Mouse (Mus musculus) erythroblast, adult 5-6 weeks (primary cell): ENCODE data around the gene Tigd3. TPM values are rescaled to one million over a fixed set of nuclear protein-coding genes. Genes with fewer than 3 reads are reported as not detected.
"Not testable (repeated sequence)": the region's sequence is repeated elsewhere in the genome, so short reads cannot be mapped to it uniquely, and the experiment has no call there.

Source experiments
- ATAC-seq: replicated peaks from 2 replicates; pipeline ENCODE4 v1.8.0; 2016; ENCODE audit warnings: moderate number of reproducible peaks, mild to moderate bottlenecking, moderate TSS enrichment, inconsistent platforms; ENCODE audit not compliant: poor library complexity, low FRiP score, severe bottlenecking
- total RNA-seq, 2 experiments: library from RNA; stranded (forward) in 1 of 2; stranded (reverse) in 1 of 2; fragments of 150-400 nt in 1 of 2; fragments of 200-764, 138-1000 nt in 1 of 2; gene quantifications; 2 replicates each; pipeline versions ENCODE4 v1.2.3 to v1.2.4; 2015 to 2017; ENCODE audit warnings: low replicate concordance in 2 of 2

The Tigd3 gene
- total RNA-seq, 2 experiments from 2014 or later, result 0.38 to 3.1 TPM

DNA sequence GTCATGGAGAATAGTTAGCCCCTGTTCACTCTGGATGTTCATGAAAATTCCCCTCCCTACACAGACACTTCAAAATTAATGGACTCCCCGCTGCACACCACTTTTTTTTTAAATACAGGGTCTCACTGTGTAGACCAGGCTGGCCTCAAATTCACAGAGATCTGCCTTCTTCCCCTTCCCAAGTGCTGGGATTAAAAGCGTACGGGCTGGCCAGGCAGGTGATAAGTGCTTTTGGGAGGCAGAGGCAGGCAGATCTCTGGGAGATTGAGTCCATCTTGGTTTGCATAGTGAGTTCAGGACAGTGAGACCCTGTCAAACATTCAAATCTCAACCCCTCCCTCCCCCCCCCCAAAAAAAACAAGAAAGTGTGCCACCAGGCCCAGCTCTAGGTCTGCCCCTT is 29.0 kb upstream of the Tigd3 start:
- ATAC-seq, result no peak

DNA sequence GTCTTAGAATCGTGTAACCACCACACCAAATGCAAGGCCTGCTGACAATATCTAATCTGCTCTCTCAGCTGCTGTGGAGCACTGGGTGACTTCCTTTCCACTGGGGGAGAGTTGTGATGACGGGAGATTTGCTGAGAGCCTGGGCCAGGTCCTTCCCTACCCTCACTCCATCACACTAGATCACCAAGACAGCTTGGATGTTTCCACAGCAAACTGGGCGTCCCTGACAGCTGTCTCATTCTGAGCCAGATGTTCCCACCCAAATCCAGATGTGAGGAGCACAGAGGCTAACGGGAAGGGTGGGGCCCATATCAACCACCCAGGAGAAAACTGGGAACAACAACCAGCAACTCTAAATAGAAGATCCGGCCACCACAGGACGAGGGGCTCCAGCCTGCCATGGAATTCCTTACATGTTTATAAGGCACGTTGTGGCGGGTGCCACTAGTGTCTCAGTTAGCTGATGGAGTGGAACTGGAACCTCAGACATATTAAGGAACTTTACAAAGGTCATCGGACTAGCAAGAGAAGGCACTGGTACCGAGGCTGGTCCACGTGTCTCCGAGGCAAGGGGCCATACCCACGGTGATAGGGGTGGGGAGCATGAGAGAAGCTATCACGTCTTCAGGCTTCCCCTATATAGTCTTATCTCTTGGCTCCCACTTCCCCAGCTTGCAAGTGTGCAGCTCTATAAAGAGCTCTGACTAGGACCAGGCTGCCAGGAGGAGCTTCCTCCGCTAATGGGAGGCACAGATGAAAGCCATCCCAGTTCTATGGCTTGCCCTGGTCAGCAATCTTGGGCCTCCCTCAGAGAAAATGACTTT is 28.4 kb upstream of the Tigd3 start:
- peak; percentile 40 for ATAC-seq

DNA sequence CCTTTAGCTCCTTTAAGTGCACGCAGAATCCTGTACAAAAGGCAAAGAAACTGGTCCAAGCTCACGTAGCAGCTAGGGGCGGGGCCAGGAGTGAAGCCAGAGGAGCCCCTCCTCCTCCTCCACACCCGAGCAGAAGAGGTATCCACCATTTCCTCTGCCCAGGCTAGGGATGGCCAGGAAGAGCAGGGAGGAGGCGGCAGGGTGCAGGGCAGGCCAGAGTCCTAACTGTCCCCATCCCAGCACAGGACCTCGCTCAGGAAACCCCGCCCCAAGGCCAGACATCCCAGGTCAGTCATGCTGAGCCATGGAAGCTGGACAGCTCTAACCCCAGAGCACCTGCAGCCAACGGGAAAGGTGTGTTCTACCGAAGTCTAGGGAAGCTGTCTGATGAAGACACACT is 27.8 kb upstream of the Tigd3 start:
- peak; percentile 16; the same call in 1 of the 2 replicates for ATAC-seq

DNA sequence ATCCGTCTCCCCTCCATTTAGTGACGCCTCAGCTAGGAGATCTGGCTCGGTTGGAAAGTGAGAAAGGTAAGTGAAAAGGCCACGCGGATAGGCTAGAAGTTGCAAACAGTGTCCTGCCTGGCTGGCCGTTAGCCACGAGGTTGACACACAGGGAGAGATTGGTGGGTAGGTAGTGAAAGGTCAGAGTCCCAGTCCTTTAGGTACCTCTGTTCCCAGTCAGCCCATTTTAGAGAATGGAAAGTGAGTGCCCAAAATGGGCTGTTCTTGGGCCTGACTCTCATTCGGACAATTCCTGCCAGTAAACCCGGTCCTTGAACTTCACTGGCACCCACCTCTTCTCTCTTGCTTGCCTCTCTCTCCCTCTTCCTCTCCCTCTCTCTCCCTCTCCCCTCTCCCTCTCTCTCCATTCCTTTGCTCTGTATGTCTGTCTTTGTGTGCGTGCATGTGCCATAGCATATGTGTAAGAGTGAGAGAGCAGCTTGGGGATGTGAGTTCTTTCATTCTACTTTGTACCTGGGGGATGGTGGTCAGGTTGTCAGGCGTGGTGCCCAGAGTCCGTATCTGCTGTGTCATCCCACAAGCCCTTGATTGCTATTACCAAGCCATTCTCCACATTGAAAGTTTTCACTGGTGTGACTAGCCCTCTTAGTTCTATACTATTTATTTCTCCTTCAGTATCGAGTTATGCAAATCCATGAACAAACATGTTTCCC is 19.2 kb upstream of the Tigd3 start, which contains the start of gene Dpf2:
Gene Dpf2 (minus strand): TSS at position 4 of the 713 bp plus-strand sequence.
- peak; percentile 67 for ATAC-seq

DNA sequence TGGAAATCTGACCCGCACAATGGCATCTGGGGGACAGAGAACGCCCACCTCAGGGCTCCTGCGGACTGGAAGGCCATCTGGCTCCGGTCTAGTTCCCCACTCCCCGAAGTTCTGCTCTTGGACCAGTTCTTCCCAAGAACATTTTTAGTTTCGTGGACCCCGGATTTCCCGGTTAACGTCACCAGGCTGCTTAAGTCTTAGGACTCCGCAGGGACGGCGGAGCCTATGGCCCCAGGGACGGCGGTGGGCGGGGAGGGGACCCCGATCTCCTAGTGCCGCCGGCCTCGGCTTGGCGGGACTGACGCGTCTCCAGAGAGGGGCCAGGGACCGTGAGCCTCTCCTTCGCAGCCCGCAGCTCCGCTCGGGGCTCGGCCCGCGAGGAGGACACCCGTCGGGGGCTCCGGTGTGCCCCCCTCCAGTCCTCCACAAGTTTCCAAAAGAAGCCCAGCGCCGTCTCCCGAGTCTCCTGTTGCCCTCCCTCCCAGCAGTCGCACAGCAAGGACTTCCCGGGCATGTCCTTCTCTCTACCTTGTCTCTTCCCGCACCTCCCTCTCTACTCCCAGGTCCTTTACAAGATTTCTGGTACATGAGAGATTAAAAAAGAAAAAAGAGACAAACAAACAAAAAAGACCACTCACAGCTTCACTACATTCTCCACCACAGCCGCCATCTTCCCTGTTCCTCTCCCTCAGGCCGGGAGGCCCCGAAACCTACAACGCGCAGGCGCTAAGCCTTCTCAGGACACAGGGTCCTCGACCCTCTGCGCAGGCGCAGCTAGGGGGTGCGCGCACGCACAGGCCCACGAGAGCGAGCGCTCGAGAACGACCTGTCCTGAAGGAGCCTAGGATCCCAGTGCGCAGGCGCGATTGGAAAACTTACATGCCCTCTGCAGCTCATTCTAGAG is 18.4 kb upstream of the Tigd3 start:
- peak; percentile 92 for ATAC-seq

DNA sequence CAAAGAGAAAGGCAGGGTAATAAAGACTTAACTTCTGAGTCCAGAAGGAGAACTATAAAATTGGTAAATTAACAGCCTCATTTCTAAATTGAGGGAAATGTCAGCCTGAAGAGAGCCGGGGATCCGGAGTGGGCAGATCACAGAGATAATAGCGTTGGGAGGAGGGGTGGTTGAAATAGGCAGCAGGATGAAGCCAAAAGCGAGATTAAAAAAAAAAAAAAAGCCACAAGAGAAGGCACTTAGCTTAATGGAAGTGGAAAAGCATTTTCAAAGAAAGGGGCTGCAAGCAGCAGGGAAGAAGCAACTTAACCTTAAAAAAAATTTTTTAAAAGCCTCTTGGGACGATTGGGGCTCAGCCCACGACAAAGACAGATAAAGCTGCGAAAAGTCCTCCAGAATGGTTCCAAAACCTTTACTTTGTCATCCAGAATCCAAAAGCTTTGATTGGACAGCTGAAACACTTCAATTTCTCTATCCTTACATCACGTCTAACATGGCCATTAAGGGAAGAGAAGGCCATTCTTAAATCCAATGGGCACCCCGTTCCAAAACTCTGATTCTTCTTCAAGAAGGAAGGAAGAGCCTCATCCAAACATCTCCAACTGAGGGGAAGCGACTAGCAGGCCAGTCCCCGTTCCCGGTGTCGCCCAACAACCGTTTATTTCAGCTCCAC is 17.6 kb upstream of the Tigd3 start:
- ATAC-seq, result no peak

DNA sequence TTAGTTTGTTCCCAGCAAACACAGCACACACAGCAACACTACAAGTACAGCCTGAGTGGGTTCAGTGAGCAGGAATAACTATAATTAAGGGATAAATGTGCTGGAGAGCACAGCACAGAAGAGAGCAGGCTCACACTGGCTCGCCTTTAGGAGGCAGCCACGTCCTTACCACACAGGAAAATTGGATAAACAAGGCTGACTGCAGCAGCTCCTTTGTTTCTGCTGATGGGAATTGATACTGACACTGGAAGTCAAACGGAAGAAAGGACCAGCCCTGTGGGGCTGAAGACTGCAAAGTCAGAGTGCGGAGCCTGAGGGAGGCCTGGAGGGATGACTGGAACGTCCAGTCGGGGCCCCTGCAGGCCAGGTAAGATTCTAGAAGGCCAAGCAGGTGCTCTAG is 16.3 kb upstream of the Tigd3 start:
- no peak for ATAC-seq

DNA sequence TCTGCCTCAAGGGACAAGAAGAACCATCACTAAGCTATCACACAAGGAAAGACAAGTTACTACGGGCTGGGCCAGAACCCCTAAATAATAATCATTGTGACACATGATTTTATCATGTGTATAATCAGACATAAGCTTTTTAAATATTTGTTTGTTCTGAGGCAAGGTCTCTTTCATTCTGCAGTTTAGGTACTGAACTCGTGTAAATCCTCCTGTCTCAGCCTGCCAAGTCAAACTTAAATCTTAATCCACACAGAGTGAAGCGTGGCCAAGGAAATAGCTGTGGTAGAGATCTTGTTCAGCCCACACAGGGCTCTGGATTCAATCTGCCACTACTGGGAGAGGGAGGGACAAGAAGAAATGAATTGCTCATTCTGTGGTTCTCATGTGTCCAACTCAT is 13.3 kb upstream of the Tigd3 start:
- no peak for ATAC-seq

DNA sequence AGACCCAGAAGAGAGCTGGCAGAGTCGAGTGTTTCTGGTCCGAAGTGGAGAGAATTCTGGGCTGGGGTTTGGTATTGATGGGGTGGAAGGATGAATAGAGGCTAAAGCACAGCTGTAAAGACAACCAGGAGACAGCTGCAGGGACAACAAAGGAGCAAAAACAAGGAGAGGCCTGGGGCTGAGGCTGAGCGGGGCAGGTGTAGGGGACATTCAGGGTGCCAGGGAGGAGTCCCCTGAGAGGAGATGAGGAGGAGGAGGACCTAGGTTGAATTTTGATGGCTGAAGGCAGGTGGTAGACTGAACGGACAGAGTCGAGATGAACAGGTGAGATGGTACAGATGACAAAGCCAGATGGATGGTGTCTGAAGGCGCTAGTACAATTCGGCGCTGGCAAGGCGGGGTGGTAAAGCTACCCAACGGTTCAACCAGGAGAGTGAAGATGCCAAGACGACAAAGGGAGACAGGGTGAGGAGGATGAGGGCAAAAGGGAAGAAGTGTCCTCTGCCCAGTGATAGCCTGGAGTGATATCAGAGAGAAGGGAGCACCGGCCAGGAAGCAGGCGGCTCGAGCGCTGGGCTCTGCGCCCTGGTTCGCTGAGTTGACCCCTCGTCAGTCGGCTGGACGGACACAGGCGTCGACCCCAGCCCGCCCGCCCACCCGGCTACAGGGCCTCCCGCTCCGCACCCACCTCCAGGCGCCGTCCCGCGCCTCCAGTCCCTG is 507 bp downstream of the Tigd3 start:
- 0 out of 2 replicates have a peak, but pooled peaks have one; percentile 14 for ATAC-seq

DNA sequence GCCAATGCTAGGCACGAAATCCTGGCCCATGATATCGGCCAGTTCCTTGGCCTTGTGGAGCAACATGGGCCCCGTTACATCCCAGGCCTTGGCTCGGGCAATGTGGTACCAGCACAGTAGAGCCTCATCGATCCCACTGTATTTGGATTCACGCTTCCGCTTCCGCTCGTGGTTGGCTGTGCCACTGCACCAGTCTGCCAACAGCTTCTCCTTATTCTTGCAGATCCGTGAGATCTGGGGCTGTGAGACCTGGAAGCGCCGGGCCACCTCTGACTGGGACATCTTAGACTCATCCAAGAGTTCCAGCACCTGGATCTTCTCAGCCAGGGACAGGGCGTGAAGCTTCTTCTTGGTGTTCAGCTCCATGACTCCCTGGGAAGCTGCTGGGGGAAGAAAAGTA is 1.2 kb downstream of the Tigd3 start:
- ATAC-seq, result no peak

DNA sequence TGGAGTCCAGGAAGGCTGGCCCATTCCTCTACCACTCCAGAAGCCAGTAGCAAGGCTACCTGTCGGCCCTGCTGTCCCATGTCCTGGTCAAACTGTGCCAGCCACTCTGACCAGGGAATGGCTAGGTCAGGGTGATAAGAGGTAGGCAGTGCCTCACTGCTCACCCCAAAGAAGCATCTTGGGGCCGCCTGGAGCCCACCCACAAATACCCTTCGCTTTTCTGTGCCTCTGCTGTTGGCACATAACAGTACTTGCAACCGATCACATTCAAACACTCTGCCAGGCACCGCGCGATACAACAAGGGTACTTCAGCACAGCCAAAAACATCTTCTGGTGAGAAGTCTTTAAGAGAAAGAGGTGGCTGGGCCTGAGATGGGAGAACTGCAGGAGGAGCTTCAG is 1.7 kb downstream of the Tigd3 start:
- no peak for ATAC-seq

DNA sequence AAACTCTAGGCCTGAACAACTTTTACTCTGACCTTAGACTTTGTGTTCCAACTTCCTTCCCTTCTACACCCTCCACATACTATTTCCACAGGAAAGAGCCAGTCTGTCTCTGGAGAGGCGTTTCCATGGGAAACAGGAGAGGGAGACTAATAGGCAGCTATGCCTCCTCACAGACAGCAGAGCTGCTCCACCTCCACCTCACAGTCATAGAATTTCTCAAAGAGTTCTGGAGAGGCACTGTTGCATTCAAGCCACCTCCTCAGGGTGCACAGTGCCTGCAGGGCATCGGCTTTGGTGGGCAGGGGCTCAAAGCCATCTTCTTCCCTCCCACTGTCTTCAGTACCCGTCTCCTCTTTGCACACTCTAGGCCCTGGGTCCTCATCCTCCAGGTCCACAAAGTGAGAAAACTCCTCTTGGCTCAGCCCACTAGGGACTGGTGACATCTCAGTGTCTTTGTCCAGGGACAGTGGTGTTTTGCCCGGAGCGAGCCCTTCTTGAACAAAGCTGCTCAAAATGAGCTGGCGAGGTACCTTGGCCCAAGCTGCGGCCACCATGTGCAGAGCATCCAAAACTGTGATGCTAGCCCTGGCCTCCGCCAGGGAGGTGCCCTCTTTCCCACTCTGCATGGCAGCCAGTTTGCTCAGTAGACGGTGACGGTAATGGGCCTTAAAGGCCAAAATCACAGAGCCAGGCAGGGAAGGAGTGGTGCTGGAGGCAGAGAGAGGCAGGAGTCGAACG is 2.3 kb downstream of the Tigd3 start:
- ATAC-seq, result no peak

DNA sequence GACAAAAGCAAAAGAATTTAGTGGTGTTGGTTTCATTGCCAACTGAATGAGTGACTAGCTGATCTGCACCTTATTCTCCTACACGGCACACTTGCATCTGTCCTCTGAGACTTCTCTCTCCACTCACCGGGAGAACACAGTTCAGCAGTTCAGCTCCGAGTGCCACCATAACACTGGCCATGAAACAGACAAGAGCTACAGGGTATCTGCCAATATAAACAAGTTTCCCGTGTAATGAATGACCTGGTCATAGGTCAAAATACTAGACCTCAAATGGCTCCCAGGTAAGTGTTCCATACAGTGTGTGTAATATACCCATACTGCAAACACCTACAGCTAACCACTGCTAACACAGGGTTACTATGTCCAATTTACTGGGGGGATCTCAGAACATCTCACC is 4.7 kb downstream of the Tigd3 start:
- no peak for ATAC-seq

DNA sequence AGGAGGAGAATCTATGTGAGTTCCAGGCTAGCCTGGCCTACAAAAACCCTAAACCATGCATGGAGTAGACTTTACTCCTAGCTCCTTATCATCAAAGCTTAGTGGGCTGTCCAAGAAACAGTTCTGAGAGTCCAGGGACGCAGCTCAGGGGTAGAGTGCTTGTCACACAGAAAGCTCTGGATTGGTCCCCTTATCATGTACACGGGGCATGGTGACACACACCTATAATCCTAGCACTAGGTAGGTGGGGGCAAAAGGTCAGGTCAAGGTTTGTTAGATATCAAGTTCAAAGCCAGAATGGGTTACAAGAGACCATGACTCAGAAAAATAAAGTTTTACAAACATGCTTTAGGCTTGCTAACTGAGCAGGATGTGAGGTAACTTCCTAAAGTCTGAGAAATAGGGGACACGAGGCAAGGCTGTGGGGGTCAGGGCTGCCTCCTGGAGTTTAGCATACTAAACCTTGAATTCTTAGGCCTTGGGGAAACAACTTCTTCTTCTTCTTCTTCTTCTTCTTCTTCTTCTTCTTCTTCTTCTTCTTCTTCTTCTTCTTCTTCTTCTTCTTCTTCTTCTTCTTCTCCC is 6.6 kb downstream of the Tigd3 start:
- no peak for ATAC-seq

DNA sequence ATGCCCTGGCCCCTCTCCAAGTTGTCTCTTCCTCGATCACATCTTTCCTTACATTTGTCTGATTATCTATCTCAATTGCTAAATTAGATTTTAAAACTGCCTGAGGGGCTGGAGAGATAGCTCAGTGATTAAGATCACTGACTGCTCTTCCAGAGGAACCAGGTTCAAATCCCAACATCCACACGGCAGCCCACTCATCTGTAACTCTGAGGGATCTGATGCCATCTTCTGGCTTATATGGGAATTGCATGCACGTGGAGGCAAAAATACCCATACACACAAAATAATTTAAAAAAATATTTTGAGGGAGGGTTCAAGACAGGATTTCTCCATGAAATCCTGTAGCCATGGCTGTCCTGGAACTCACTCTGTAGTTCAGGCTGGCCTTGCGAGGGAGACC is 8.1 kb downstream of the Tigd3 start:
- peak; percentile 57 for ATAC-seq

DNA sequence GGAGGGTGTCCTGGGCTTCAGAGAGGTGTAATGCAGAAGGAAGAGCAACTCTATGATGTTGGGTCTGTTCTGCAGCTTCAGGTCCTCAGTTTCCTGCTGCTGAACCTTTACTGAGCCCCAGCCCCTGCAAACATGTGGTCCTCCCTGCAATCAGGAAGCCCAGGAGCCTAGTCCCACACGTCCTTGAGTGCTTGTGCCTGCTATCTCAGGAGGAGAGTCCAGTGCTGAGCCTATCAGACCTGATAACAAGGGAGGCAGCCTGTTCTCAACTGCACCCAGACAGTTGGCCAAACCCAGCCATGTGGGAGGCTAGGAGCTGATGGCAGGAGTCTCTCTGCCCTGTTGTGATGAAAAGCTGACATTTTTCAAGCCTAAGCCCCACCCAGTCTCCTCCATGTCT is 10.0 kb downstream of the Tigd3 start:
- peak; percentile 23; the same call in 1 of the 2 replicates for ATAC-seq

DNA sequence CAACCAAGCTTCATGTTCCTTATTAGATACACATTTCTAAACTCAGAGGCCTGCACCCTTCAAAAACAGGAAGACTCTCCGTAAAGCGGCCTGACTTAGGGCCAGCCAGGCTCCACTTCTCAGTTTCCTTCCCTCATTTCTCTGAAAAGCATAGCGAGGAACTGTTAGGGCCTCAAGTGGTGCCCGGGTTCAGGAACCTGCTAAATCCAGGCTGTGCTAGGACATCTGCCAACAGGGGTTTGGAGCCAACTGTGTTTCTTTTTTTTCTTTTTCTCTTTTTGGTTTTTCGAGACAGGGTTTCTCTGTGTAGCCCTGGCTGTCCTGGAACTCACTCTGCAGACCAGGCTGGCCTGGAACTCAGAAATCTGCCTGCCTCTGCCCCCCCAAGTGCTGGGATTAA is 11.9 kb downstream of the Tigd3 start:
- ATAC-seq, result not testable (repeated sequence)

DNA sequence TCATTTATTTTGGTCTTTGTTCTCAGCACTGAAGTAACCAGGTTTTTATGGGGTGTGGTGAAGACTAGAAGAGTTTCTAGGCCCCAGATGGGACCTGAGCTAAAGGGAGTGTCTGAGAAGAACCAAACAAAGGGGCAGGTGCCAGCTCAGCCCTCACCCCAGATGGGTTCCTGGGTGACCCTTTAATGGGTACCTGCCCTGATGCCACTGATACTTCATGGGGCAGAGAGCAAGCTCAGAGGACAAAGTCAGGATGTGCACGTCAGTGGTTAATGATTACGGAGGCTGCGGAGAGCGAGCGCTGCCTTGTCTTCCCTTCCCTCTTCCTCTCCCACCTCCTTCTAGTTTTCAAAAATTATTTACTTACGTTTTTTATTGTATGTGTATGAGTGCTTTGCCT is 12.8 kb downstream of the Tigd3 start:
- no peak for ATAC-seq
